Mouse (Mus musculus) T-cell, adult 2 months (primary cell): ENCODE results near the gene Gale.

Experiments
- DNase-seq: peaks from one replicate; pipeline ENCODE4 v3.0.0; 2022; ENCODE audit warnings: low spot score

Gale gene

DNA sequence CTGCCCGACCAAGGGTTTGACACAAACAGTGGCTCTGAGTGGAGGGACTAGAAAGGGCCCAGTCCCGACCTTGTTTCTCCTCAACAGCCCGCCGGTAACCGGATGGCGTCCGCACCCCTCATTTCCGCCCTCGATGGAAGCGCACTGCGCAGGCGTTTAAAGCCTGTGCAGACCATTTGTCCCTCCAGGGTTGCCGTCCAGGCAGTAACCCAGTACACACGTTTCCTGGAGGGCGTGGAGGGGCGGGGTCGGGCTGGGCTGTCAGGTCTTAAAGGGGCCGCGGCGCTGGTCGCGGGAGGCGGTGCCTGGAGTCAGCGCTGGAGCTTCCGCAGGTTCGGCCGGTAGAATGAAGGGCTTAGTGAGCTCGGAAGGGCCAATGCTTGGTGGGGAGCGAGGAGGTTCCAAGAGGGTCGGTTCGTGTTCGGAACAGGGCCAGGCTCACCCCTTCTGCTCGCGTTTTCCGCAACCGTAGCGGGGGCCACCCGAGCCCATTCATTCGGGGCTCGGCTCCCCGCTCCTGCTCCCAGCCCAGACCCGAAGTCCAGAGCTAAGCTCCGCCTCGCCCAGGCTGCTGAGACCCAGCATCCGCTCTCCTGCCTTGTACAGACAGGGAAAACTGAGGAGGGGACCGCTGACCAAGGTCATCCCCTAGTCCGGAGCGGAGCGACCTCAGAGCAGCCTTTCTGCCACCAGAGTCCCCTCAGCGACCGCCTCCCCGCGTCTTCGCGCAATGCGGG lies at the start of gene Gale:
Gale (plus strand) TSS at position 271 of the 737 bp plus-strand sequence.
- DNase-seq, result peak; percentile 96

DNA sequence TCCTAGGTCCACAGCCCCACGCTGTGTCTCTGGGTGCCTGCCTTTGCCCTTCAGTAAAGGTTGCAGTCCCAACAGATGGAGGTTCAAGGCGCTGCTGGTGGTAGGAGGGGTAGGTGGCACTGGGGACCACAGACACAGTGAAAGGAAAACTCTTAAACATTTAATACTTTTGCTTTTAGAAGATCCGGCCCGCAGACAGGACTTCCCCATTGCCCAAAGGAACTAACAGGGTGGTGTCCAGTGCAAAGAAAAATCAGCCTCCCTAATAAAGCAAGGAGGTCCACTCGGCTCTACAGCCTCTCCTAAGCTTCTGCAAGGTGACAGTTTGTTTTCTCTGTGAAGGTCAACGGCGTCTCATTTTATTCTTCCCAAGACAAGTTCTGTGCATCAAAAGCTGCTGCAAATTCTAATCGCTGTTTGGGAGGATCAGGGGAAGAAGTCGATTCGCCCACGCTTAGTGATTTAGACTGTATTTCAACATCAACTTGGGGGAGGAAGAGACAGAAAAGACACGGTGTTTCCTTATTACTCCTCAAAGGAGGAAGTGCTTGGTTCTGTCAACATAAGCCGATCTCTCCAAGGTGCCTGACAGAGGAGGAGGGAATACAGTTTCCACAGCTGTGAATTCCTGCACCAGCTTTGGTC lies 44.8 kb upstream of the Gale start:
- no peak for DNase-seq

DNA sequence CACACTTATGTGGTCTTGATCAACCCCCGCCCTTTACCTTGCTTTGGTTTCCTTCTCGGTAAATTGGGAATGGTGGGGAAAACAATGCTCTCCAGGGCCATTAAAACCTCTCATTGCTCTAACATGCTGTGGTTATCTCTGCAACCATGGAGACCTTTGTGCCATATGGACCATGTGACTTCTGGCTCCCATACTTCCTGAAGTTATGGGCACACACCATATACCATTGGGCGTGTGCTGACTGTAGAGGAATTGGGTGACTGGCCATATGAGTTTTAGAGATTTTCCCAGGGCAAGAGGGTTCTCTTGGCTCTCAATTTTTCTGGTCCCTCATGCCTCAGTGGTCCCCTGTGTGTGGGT lies 44.3 kb upstream of the Gale start:
- no peak for DNase-seq

DNA sequence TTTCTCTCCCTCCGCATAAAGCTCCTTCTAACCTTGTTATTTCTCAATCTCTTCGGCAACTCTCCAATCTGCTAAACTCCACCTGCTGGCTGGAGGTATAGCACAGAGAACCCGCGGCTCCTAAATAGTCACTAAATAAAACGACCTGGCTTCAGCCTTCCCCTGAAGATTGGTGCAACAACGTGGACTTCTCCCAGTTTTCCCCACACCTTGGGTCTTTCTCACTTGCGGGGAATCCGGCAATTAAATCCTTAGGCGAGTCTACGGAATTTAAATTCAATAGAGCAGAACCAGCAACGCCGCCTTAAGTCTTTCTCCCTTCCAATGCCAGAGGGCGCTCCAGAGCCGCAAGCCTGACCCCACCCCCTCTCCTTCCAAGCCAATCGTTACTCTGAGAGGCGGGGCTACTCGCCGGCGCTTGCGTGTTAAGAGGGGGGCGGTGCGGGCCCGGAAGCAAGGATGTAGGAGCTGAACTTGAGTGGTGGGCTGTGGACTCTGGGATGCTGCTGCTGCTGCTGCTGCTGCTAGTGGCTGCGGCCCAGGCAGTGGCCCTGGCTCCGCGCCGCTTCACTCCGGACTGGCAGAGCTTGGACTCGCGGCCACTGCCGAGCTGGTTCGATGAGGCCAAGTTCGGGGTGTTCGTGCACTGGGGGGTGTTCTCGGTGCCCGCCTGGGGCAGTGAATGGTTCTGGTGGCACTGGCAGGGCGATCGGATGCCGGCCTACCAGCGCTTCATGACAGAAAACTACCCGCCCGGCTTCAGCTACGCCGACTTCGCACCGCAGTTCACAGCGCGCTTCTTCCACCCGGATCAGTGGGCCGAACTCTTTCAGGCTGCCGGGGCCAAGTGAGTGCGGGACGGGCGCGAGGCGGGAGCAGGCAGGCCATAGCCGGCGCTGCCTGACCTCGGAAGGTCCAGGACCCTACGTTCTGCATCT lies 43.0 kb upstream of the Gale start, which contains the start of gene Fuca1:
Fuca1 (plus strand) TSS at position 432 of the 938 bp plus-strand sequence.
- peak; percentile 97 for DNase-seq

DNA sequence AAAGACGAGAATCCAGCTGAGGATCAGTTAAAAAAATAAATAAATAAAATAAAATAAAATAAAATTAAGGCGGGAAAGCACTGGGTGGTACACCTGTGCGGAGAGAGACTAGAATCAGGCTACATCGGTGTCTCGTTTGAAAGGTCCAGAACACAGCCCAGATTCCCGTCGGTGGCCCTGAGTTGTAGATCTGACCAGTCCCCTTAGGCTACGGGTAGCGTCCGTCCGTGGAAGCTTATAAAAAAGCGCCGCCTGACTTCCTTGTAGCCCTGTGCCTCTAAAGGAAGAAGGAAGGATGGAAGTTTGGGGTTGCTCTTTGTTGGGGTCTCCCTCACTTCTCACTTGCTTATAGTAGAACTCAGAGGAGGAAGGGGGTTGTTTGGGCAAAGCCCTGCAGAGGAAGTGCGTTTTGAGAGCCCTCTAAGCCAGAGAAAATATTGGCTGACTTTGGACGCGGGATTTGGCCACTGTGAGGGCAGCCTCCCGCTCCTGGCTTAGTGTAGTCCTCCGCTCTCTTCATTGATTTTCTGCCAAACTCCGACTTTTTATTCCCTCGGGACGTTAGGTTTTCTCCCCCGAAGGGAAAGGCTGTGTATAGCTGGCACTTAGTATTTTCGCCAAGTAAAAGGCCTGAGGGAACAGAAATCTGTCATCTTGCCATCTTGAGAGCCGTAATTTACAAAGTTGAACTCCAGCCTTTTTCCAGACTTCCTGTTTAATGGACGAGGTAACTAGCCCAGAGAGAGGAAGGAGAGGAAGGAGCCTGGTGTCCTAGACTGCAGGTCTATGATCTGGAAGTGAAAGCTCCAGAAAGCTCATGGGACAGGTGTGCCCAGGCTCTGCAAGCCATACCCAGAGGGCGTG lies 42.0 kb upstream of the Gale start:
- DNase-seq, result no peak

DNA sequence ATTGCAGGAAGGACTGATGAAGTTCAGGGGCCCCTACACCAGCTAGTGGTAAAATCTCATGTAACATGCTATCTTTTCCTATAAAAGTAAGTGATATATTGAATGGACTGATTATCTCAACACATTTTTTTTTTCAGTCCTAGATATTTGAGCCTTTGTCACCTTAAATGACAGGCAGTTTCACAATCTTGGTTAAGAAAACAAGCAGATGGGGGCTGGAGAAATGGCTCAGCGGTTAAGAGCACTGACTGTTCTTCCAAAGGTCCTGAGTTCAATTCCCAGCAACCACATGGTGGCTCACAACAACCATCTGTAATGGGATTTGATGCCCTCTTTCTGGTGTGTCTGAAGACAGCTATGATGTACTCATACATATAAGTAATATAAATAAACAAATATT lies 41.3 kb upstream of the Gale start:
- DNase-seq, result no peak

DNA sequence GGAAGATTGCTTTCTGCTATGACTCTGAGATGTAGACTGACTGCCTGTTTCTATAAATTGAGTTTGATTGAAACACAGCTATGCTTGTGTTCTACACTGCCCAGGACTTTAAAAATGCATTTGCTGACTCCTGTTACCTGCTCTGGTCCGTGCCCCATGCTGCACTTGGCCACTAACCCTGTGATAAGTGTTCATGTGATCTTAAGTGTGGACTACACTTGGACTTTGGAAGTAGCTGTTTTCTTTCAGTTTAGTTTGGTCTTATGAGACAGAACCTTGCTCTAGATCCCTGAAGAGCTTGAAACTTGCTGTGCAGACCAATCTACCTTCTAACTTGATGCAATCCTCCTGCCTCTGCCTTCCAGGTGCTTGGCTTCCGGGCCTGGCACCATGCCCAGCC lies 39.1 kb upstream of the Gale start:
- no peak for DNase-seq

DNA sequence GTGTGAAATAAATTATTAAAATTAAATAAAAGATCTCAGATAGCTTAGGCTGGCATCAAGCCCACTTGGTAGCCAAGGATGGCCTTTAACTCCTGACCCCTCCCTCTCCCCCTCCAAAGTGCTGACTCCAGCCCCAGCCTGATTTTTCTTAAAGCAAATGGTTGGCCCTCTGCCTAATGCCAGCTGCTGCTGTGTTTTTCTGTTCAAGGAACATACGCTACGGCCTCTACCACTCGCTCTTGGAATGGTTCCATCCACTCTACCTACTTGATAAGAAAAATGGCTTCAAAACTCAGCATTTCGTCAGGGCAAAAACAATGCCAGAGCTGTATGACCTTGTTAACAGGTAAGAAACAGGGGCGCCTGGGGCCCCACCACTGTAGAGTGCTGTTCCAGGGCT lies 38.2 kb upstream of the Gale start:
- no peak for DNase-seq

DNA sequence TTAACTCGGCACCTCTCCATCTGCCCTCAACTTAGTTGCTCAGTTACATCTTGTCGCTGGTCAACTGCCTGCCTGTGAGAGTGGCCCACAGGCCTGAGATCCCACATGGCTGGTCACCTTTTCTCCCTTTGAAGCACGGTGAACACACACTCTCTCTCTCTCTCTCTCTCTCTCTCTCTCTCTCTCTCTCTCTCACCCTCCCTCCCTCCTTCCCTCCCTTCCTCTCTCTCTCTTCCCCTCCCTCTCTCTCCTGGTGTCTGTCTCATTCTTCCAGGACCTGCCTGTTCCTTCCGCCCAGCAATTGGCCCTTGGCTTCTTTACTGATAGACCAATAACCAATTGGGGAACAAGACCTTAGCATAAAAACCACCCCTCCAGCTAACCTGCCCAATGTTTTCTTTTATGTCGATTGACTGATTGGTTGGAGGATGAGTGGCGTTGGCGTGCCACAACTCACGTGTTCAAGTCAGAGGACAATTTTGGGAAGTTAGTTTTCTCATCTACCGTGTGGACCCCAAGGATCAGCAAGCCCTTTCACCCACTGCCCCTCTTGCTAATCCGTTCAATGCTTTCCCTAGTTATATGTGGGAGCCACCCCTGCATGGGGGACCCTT lies 37.2 kb upstream of the Gale start:
- no peak for DNase-seq

DNA sequence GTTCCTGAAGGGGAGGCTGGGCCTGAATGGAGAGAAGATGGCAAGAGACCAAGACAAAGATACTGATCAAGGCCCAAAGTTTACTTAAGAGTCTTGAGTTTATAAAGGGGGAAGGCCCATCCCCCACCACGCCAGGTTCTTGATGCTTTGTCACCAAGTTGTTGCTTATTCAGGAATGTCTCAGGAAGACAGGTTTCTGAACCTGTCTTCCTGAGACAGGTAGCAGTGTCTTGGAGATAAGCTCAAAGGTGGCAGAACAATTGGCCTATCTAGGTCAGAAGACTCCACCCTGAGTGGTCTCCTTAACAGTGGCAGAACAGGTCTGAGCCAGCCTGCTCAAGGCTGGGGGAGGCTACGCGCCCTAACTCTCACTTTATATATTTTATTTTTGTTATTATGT lies 36.7 kb upstream of the Gale start:
- DNase-seq, result no peak

DNA sequence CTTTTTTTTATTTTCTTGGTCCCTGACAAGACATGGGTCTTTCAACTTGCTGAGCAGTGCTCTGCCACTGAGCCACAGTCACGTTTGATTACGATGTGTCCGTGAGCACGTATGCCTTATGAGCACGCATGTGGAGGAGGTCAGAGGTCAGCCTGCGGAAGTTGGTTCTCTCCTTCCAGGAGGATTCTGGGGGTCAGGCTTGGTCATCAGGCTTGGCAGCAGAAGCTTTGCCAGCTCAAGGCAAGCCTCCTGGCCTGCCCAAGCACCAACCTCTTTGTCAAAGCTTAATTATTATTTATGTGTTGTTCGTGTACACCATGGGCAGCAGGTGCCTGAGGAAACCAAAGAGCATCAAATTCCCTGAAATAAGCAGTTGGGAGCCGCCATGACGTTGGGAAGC lies 35.2 kb upstream of the Gale start:
- no peak for DNase-seq

DNA sequence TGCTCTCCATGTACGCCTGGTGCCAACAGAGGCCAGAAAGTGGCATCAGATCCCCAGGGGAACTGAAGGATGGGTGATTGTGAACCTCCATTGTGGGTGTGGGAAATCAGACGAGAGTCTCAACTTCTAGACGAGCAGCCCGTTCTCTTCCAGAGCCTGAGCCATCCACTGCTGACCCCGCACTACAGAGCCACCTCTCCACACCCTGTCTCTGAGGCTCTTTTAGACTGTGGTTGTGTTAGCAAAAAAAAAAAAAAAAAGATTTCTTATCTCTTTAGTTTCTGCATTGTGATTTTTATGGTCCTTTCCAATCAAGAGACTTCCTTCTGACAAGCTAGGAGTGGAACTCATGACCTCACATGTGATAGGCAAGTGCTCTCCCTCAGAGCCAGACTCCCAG lies 34.1 kb upstream of the Gale start:
- DNase-seq, result no peak

DNA sequence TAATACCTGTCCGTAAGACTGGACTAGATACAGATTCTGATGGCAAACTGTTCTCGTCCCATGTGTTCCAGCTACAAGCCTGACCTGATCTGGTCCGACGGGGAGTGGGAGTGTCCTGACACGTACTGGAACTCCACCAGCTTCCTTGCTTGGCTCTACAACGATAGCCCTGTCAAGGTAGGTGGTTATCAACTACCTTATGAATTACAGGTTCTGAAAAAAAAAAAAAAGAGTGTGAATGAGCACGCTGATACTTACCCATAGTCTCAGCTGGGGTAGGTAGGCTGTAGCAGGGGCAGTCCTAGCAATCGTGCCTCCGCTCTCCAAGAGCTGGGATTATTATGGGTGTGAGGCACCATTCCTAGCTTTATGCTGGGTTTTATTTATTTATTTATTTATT lies 33.7 kb upstream of the Gale start:
- DNase-seq, result no peak

DNA sequence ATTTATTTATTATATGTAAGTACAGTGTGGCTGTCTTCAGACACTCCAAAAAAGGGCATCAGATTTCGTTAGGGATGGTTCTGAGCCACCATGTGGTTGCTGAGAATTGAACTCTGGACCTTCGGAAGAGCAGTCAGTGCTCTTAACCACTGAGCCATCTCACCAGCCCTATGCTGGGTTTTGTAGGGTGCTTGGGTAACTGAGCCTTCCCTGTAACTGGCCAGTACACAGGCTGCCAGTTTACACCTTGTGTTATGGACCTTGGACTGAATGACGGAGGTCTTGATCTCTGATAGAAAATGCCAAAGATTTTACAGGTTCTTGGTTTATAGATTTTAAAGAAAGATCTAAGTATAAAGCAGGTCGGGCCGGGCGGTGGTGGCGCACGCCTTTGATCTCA lies 33.3 kb upstream of the Gale start:
- DNase-seq, result no peak

DNA sequence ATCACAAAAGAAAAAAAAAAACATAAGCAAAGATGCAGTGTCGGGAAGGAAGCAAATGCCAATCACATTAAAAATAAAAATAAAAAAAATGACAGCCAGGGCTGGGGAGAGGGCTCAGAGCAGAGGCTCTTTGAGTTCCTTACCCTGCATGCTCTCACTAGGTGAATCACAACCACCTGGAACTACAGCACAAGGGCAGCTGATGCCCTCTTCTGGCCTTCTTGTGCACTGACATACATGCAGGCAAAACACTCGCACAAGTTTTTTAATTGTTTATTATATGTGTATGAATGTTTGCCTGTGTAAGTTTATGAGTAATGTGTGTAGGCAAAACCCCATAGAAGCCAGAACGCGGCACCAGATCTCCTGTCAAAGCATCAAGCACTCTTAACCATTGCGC lies 31.7 kb upstream of the Gale start:
- DNase-seq, result peak; percentile 55

DNA sequence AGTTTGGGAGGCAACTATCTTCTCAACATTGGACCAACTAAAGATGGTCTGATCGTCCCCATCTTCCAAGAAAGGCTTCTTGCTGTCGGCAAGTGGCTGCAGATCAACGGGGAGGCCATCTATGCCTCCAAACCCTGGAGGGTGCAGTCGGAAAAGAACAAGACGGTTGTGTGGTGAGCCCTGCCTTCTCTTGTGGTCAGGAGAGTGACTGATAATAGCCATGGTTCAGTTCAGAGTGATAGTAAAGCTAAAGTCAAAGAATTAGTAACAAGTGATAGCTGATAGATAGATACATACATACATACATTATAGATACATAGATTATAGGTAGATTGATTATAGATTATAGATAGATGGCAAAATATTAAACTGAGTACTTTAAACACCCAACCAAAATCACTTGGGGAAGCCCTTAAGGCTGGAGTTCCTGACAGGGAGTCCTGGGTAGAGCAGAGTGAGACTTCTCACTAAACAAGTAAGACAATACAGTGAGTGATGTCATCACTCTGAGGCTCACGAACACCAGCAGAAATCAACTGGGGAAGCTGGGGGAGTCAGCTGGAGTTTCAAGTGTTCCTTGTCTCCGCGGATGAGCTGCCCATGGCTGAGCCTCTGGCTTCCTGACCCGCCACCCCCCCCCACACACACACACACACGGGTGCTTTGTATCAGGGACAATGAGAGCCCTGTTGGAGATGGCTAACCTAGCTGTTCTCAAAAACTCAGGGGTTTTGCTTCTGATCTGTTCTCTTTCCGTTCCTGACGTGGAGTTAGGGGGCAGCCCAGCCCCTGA lies 28.6 kb upstream of the Gale start:
- DNase-seq, result no peak

DNA sequence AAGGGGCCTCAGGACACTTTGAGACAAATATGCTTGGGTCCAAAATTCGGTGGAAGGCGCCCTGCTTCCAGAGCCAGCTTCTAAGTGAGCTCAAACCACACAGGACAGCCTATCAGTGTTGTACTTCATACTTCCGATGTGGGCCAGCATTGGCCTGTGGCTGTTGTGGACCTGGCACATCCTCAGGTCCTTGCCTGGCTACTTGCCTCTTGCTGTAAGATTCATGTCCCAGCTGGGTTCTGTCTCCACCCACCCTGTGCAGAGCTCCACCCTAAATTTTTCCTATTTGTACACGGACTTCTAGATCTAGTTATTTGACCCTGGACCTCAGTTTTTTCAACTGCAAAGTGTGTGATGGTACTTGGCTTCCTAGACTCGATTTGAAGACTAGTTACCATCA lies 28.0 kb upstream of the Gale start:
- DNase-seq, result no peak

DNA sequence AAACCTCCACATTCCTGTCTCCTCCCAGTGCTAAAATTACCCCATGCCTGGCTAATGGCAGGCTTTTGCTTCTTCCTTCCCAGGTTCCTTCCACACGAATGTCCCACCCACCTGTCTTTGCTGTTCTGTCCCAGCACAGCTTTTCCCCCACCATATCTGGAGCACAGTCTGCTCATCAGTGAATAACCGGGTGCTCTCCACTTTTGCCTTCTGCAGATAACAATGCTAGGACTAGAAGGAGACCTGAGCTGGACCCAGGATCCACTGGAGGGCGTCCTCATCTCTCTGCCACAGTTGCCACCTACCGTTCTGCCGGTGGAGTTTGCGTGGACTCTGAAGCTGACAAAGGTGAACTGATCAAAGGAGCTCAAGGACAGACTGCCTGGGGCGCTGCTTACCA lies 24.7 kb upstream of the Gale start:
- no peak for DNase-seq

DNA sequence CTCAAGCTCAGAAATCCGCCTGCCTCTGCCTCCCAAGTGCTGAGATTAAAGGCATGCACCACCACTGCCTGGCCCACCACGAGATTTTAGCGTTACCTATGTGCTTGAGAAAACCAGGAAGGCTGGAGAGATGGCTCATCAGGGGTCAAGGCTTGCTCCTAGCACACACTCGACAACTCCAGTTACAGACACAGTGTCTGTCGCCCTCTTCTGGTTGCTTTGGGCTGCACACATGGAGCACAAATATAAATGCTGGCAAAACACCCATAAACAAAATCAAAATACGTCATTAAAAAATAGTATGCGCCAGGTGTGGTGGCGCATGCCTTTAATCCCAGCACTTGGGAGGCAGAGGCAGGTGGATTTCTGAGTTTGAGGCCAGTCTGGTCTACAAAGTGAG lies 22.5 kb upstream of the Gale start:
- DNase-seq, result peak; percentile 25

DNA sequence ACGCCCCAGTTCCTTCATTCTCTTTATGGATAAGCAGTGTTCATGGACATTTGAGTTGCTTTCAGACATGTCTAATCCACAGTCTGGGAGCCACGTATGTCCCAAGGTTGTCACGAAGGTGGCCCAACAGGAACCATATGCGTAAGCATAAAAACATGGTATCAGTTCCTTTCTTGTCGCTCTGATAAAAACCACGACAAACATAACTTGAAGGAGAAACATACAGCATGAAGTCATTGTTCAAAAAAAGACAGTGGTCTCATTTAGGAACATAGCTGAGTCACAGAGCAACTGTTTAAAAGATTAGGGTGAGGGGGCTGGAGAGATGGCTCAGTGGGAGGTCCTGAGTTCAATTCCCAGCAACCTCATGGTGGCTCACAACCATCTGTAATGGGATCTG lies 21.3 kb upstream of the Gale start:
- DNase-seq, result no peak

DNA sequence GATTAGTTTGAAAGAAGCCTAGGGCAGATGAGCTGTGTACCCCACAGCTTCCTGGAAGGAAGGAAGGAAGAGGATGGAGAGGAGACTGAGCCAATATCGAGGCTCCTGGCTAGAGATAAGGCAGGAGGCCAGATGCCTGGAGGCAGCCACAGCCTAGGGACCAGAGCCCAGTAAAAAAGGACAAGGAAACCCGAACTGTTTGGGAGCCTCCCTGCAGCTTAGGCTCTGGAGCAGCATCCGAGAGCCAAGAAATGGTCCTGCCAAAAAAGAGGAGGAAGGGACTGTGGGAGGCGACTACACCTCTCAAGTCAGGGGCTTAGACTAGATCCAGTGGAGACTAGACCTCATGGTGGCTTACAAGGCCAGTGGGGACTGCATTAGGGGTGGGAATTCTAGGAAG lies 20.1 kb upstream of the Gale start:
- DNase-seq, result no peak
